Mouse (Mus musculus) thymus, postnatal 10 days (tissue): ENCODE results near the gene Phpt1.
"Not testable (repeated sequence)": the region's sequence is repeated elsewhere in the genome, so short reads cannot be mapped to it uniquely, and the experiment has no call there.

ENCODE experiments used
- DNase-seq, 2 experiments: peaks; one replicate each; pipeline ENCODE4 v3.0.0; 2021; ENCODE audit warnings: low spot score in 2 of 2

Phpt1 gene

DNA sequence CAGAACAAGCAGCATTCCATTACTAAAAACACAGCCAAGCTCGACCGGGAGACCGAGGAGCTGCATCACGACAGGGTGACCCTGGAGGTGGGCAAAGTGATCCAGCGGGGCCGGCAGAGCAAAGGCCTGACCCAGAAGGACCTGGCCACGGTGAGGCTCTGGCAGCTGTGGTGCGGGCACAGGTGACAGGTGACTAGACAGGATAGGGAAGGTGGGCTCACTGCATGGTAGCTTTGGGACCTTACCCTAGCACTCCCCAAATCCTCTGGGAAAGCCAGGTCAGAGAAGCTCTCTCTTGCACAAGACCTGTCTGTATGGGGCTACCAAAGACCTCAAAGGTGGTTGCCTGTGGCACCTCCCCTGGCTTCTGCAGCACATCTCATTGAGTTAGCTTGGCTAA is 14.5 kb downstream of the Phpt1 start:
- no peak for DNase-seq

DNA sequence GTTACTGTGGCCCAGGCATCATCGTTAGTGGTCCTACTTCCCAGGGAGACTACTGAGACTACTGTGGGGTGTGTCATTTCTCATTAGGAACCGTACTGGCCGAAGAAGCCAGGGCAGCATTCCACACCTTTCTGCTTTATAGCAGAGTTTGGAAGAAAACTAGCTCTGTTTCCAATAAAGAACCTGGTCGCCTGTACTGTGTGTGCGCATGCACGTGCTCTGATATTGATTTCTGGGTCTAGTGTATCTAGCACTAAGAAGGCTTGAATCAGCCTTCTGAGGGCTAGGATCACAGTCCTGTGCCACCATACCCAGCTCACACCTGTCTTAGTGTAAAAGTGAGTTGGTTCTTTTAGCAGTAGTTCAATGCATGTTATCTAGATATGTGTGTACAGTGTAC is 16.2 kb downstream of the Phpt1 start:
- DNase-seq, result no peak

DNA sequence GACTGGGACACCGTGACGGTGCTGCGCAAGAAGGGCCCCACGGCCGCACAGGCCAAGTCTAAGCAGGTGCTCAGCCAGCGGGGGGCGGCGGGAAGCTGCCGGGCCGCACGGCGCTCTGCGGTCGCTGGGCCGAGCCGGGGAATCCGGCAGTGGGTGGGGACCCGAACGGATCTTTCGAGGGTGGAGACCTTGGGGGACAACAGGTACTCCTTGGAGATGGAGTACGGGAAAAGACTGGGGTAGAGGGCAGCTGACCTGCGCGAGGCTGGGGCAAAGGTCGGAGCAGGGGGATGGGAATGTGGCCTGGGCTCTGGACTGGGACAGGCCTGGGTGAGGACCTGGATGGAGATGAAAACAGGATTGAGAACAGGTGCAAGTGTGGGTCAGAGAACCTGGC is 17.1 kb downstream of the Phpt1 start:
- DNase-seq, result no peak

DNA sequence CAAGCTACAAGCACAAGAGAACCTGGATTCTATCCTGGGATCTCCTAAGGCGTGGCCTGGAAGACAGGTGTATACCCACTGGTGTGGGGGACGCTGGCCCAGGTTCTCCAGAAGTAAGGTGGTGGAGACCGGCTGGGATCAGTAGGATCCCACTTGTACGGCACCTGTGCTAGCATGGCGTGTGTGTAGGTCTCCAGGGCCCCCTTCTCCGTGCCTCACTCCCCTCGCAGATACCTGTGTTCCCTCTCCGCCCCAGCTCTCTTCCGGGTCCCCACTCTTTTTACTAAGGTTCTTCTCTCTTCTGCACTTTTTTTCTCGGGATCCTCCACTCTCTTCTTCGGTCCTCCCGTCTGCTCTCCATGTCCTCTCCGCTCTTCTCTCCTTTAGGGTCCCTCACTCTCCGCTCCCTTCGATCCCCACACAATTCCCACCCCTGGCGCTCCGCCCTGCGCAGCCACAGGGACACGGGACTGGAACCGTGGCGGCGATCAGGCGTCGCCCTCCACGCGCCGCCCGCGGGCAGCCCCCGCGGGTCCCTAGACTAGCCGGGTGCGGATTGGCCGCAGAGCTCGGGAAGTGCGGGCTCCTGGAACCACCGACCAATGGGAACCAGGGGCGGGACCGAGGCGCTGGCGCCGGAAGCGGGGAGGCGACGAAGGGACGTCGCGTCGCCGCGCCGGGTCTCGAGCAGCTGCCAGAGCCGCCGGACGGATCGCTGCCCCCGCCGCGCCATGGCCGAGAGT is 17.6 kb downstream of the Phpt1 start, which contains the start of gene Edf1:
Gene Edf1 (plus strand): TSS at position 627 of the 743 bp plus-strand sequence.
- DNase-seq, result peak; percentile 91 to 92

DNA sequence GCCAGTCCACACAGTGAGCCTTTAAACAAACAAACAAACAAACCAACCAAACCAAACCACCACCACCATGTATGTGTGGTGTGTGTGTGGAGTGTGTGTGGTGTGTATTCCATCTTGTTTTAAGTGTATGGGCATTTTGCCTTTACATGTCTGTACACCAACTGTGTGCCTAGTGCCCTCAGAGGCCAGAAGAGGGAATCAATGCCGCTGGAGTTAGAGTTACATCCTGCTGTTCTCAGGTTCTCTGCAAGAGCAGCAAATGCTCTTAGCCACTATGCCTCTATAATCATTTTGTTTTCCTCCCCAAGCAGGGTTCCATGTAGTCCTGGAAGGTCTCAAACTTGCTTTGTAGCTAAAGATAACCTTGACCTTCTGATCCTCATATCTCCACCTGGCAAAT is 18.7 kb downstream of the Phpt1 start:
- DNase-seq, result no peak

DNA sequence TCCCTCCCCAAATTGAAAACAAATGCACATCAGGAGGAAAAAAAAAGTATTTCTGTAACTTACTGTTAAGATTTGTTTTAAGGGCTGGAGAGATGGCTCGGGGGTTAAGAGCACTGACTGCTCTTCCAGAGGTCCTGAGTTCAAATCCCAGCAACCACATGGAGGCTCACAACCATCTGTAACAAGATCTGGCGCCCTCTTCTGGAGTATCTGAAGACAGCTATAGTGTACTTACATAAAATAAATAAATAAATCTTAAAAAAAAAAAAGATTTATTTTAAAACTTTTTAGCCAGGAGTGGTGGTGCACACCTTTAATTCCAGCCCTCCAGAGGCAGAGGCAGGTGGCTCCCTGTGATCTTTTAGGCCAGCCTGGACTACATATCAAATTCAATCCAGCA is 19.5 kb downstream of the Phpt1 start:
- DNase-seq, result not testable (repeated sequence)

DNA sequence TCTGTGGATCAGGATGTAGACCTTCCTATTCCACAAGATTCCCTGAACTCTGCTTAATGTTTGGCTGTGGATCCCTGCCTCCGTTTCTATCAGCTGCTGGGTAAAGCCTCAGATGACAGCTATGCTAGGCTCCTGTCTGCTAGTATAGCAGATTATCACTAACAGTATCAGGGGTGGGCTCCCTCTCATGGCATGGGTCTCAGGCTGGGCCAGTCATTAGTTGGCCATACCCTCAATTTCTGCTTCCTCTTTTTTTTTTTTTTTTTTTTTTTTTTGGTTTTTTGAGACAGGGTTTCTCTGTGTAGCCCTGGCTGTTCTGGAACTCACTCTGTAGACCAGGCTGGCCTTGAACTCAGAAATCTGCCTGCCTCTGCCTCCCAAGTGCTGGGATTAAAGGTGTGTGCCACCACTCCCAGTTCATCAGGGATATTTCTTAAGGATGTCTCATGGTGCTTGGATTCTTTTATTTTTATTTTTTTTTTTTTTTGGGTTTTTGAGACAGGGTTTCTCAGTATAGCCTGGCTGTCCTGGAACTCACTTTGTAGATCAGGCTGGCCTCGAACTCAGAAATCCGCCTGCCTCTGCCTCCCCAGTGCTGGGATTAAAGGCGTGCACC is 21.7 kb downstream of the Phpt1 start:
- not testable (repeated sequence) for DNase-seq

DNA sequence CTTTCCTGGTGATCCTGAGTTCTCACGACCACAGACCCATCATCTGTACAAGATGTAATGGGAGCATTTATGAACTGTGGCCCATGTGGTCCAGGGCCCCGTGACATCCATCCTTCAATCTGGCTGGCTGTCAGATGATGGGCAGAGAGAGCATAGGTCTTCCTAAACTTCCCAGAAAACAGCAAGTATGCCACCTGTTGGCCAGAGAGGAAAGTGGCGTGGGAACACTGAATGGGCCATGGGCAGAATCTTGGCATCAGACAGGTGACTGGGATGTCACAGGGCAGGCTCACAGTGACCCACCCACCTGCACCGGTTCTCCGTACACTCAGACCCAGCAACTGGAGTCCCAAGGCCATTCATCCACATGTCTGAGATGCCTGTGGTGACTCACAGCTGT is 23.8 kb downstream of the Phpt1 start:
- DNase-seq, result peak; percentile 48 to 50

DNA sequence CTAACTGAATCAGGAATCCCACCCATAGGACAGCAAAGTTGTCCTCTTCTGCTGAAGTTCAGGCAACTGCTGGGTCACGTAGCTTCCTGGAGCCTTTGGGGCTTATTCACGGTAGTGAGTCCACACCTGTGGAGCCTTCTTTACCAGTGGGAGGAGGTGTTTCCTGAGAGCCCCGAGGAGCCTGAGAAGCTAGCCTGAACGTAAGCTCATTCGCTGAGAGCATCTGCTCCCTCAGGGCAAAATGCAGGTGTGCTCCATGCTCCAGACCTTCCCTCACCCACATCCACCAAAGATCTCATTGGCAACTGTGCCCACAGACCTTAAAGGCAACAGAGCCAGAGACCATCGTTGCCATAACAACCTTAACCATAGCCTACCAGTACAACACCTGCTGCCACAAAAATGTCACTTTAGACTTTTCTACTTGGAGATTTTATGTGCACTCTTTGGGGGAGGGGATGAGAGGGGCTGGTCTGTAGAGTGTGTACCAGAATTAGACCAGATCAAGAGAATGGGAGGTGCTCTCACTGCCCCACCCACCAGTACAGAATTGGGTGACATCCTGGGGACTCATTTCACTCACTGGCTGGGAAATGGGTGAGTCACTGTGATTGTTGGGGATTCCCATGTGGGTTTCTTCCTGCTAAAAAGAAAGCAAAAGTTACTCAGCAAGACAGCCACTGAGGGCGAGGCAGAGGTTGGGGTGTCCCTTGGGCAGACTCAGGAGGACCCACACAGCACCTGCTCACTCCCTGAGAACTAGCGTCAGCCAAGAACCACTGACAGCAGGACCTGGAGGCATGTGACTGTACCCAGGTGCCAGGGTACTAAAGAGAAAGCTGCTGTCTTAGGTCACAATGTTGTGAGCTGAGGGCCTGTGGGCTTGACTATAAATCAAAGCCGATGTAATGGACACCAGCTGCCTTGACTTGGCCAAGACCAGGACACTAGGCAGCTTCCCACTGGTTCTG is 25.7 kb downstream of the Phpt1 start:
- DNase-seq, result peak; percentile 78 to 84

DNA sequence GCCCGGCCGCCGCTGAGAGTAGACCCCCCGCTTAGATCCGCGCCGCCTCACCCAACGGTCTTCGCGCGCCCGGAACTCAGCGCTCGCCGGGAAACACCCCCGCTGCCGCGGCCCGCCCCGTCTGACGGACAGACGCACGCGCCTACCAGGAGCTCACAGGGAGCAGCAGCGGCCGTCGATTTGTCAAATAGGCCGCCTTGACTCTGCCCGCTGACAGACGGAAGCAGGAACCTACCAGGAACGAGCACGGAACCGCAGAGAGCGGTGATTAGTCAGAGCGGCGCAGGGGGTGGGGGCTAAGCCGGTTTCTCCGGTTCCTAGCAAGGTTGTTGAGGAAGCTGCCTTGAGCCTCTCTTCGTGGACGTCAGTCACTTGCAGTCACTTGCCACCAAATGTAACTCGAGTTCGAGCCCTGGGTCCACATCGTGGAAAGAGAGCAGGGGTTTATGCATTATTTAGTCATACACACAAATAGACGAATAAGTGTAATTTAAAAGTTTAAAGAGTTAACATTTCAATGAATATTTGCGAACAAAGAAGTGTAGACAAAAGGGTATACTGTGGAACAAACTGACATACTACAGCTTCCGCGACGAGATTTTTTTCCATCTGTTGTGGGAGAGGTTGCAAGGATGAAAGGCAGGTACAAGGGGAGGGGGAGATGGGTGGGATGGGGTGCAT is 28.1 kb downstream of the Phpt1 start, which contains the start of gene Traf2:
Gene Traf2 (minus strand): TSS at position 130 of the 681 bp plus-strand sequence.
- DNase-seq, result peak; percentile 97 to 99

DNA sequence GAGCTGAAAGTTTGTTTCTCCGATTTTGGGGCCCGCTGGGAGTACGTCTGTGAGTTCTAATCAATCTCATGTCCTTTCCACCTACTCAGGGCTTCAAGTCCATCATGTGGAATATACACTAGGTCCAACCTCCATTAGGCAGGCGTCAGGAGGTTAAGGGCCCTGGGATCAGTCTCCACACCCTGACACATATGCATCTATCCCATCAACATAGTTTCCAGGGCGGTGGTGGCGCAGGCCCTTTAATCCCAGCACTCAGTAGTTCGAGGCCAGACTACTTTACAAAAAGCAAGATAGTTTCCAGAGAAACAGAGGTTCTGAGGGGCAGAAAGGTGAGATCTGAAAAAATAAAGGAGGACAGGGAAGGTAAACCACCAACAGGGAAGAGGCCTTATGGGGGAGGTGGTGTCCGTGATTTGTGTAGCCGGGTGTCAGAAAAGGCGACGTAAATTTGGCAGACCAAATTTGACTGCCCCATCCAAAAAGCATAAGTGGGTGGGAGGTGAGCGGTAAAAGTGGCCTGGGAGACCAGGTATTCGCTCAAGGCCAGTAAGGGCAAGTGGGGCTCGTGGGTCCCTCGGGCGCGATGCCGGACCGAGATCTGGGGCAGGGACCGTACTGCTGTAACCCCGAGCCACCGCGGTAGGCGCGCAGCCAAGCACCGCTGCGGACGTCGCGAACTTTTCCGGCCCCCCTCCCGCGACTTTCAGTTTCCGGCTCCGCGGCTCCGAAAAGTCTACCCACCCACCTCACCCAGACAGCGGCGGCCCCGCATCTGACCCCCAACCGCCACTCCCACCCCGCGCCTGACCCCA is 28.8 kb downstream of the Phpt1 start:
- DNase-seq, result no peak

DNA sequence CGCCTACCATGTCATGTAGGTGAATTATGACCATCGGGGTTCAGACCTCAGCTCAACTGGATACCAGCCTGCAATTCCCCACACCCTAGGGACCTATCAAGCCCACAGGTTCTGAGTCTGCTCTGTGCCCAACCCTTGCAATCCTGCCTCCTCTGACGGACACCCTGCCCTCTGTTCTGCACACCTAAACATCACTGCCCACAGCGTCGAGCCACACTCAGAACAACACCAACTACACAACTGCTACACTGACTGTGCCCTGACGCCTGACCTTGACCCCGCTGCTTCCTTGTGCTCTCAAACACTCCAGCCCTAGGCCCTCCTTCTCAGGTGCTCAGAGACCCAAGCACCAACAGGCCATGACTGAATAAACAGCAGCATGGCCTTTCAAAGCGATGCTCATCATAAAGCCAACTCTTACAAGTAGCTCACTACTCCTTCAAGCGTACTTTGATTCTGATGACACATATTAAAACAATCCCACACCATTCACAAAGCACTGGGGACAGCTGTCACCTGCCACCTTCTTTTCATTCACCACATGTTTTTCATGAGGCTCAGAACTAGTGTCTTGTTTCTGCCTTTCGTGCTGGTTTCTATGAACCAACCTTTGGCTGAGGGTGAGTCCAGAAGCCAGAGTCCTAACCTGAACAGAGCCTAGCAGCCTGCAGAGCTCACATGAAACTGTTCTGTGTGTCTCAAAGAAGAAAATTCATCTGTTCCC is 33.2 kb downstream of the Phpt1 start:
- no peak for DNase-seq

DNA sequence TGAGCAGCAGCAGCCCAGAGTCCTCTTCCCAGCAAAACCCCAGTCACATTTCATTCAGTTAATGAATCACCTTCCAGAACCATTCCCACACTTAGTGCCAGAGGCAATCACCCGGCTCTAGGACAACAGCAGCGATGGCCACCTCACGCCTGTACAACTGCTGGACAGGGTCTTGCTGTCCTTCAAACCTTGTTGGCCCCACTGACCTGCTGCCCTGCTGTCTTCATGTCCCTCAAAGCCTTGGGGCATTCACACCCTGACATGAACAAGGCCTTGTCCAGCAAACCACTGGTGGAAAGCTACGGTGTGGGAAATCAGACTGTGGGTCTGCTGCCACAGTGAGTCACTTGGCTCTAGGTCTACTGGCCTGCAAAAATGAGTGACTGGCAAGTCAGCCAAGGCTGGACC is 34.5 kb downstream of the Phpt1 start:
- no peak for DNase-seq

DNA sequence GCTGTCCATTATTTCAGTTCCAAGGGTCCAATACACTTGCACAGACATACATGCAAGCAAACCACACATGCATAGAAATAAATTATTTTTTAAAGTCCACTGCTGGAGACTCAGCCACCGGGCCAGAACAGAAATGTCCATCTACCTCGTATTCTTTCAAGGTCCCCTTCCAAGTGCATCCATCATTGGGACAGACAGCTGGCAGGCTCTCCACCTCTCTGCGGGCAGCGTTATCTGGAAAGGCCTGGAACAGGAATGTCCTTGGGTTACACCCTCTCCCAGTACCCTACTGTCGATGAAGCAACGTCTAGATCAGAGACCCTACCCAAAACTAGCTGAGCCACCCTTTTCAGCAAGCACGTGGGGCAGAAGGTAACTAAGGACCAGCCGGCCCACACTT is 38.5 kb downstream of the Phpt1 start:
- no peak for DNase-seq

DNA sequence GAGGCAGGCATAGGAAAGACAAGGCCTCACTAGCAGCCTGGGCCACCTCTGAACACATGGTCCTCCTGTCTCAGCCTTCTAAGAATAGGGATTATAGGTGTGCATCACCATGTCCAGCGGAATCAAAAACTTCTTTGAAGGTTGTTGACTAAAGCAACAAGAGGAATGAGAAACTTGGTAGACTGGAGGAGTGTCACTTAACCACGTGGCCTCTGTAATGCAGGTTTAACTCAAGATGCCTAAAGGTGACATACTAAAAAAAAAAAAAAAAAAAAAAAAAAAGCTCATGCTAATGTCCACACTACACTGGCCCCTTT is 40.2 kb downstream of the Phpt1 start:
- no peak for DNase-seq

DNA sequence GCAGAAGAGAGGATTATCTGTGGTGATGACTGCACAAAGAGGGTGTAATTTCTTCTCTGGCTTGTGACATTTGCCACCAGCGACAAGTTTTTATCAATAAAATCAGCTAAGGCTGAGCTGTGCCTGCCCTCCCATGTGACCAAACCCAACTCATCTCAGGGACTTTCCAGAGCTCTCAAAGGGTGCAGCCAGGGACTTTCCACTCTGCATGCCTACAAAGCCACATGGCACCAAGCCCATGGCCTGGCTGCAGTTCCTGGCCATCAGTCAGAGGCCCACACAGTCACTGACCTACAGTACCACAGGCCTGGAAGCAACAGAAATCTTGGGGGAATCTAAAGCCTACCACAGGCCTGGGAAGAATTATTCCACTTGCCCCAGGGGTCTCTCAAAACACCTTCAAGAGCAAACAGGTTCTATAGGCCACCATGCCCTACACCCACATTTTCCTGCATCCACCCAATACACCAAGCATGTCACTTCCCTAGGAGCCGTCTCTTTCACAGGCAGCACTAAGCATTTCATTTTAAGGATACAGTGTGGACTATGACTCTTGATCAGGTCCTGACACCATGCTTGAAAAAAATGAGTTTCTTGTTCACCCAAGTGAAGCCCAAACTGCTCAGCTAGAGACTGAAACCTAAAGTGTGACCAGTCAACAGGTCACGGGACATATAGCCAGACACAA is 40.7 kb downstream of the Phpt1 start:
- no peak for DNase-seq

DNA sequence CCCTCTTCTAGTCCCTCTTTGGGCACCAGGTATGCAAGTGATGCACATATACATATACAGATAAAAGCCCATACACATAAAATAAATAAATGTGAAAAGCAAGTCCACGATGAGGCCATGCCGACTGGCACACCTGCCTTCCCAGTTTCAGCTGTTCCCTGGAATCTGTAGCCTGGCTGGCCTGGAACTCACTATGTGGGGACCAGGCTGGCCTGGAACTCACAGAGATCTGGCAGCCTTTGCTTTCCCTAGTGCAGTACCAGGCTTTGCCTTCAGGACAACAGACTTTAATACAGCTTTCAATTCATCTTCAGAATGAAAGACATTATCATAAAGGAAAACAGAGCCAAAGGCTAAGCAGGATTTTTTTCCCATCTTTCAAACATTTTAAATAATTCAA is 41.3 kb downstream of the Phpt1 start:
- DNase-seq, result no peak

DNA sequence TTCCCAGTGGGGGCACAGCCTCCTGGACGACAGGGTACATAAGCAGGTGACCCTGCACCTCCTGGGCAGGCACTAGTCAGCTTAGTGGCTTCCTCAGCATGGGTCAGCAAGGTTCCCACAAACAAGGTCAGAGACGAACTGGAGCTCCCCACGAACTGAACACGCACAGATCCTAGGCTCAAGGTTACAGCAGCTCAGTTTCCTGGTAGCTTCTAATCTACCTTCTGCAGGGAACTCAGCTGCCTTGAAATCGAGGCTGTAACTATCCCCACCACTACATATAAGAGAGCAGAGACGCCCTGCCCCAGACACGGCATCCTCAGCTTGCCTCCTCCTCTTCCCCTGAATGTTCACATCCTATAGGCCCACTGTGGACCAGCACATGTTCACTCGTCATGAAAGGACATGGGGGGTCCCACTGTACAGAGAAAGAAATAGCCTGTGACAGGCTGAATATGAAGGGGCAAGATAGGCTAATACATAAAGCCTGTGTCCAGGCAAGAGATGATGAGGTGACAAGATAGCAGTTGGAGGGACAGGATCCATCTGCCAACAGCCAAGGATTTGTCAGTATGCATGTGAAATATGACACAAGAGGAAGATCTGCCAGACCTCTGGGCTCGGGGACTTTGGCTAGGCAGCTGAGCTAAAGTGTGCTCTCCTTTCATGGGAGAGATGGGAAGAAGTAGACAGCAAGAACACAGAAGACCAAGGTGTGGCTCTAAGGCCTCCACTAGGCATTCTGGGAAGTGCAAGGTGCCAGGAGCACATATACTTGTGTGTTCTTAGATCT is 48.3 kb downstream of the Phpt1 start:
- DNase-seq, result no peak
